Mouse (Mus musculus) erythroblast, embryonic 14.5 days (primary cell): ENCODE data around the gene Ptprt.

Source experiments
- GATA1 ChIP-seq: IDR thresholded peaks from 2 replicates; pipeline ENCODE4 v1.6.1; 2012; ENCODE audit warnings: low read length, inconsistent platforms, mixed read lengths
- TAL1 ChIP-seq: IDR thresholded peaks from 3 replicates; pipeline ENCODE4 v1.6.1; 2012; ENCODE audit warnings: low read length, inconsistent platforms, mixed read lengths

GRCm38 (mm10) chr2:161704410-161704809 is 956.5 kb downstream of the Ptprt start:
- no peak for TF ChIP-seq TAL1
- no peak for TF ChIP-seq GATA1
